Mouse (Mus musculus): ENCODE results near the gene Slc35b3. TPM values are rescaled to one million over a fixed set of nuclear protein-coding genes. Genes with fewer than 3 reads are reported as not detected.

Slc35b3 gene
- 10 to 100 TPM; 14.6 to 17.8 (median 15.5) TPM for total RNA-seq (2022)

- DNase-seq (ENCODE audit: low spot score in 2 of 2) = peak; percentile 63 to 67
These were observed at the start of gene Slc35b3 for GRCm38 (mm10) chr13:38960063-38961050. Gene Slc35b3, minus strand, starts transcription at chr13:38960875.

GRCm38 (mm10) chr13:39010280-39010679 lies 49.6 kb upstream of the Slc35b3 start:
- DNase-seq (ENCODE audit: low spot score in 2 of 2) = no peak

GRCm38 (mm10) chr13:39003101-39003762 lies 42.6 kb upstream of the Slc35b3 start:
- no peak for DNase-seq (ENCODE audit: low spot score in 2 of 2)

- no peak for DNase-seq (ENCODE audit: low spot score in 2 of 2)
These were observed 41.7 kb upstream of the Slc35b3 start for GRCm38 (mm10) chr13:39002424-39002823.

- no peak for DNase-seq (ENCODE audit: low spot score in 2 of 2)
These were observed 40.8 kb upstream of the Slc35b3 start for GRCm38 (mm10) chr13:39001434-39001833.

- no peak for DNase-seq (ENCODE audit: low spot score in 2 of 2)
These were observed 38.3 kb upstream of the Slc35b3 start for GRCm38 (mm10) chr13:38998958-38999357.

GRCm38 (mm10) chr13:38992529-38992928 lies 31.9 kb upstream of the Slc35b3 start:
- peak in 1 of 2 experiments; percentile 5 for DNase-seq (ENCODE audit: low spot score in 2 of 2)

GRCm38 (mm10) chr13:38983751-38984150 lies 23.1 kb upstream of the Slc35b3 start:
- DNase-seq (ENCODE audit: low spot score in 2 of 2) = no peak

GRCm38 (mm10) chr13:38980900-38981299 lies 20.2 kb upstream of the Slc35b3 start:
- DNase-seq (ENCODE audit: low spot score in 2 of 2) = no peak

- DNase-seq (ENCODE audit: low spot score in 2 of 2) = no peak
These were observed 16.3 kb upstream of the Slc35b3 start for GRCm38 (mm10) chr13:38976978-38977377.

GRCm38 (mm10) chr13:38975853-38976252 lies 15.2 kb upstream of the Slc35b3 start:
- DNase-seq (ENCODE audit: low spot score in 2 of 2) = no peak

- no peak for DNase-seq (ENCODE audit: low spot score in 2 of 2)
These were observed 11.9 kb upstream of the Slc35b3 start for GRCm38 (mm10) chr13:38972602-38973001.

GRCm38 (mm10) chr13:38971047-38971446 lies 10.4 kb upstream of the Slc35b3 start:
- DNase-seq (ENCODE audit: low spot score in 2 of 2) = no peak

GRCm38 (mm10) chr13:38967518-38967917 lies 6.8 kb upstream of the Slc35b3 start:
- DNase-seq (ENCODE audit: low spot score in 2 of 2) = no peak

- DNase-seq (ENCODE audit: low spot score in 2 of 2) = no peak
These were observed 6.3 kb upstream of the Slc35b3 start for GRCm38 (mm10) chr13:38966922-38967448.

- DNase-seq (ENCODE audit: low spot score in 2 of 2) = no peak
These were observed 2.1 kb upstream of the Slc35b3 start for GRCm38 (mm10) chr13:38962771-38963170.

GRCm38 (mm10) chr13:38958037-38958436 lies 2.6 kb downstream of the Slc35b3 start:
- no peak for DNase-seq (ENCODE audit: low spot score in 2 of 2)

GRCm38 (mm10) chr13:38946296-38947012 lies 14.2 kb downstream of the Slc35b3 start:
- DNase-seq (ENCODE audit: low spot score in 2 of 2) = no peak

- DNase-seq (ENCODE audit: low spot score in 2 of 2) = no peak
These were observed 14.9 kb downstream of the Slc35b3 start for GRCm38 (mm10) chr13:38945767-38946166.

GRCm38 (mm10) chr13:38944951-38945350 lies 15.7 kb downstream of the Slc35b3 start:
- DNase-seq (ENCODE audit: low spot score in 2 of 2) = no peak

GRCm38 (mm10) chr13:38941786-38942185 lies 18.9 kb downstream of the Slc35b3 start:
- no peak for DNase-seq (ENCODE audit: low spot score in 2 of 2)
